Mouse (Mus musculus) inflammation-experienced regulatory T-cells, adult 16 weeks (primary cell): ENCODE measurements around the gene Olfr1276. TPM values are rescaled to one million over a fixed set of nuclear protein-coding genes. Genes with fewer than 3 reads are reported as not detected.

Experiments
- polyA plus RNA-seq: library from polyadenylated mRNA; unstranded; fragments of 100-300 nt; shearing (Covaris generic); gene quantifications from one replicate; pipeline ENCODE4 v1.2.1, GENCODE M21; 2017

The Olfr1276 gene
- not detected for polyA plus RNA-seq

GRCm38 (mm10) chr2:111254216-111254615 lies at the start of gene Olfr1276:
Olfr1276 (plus strand) TSS chr2:111254516.

GRCm38 (mm10) chr2:111229502-111229901 lies 24.8 kb upstream of the Olfr1276 start, which contains the start of gene 4930430A15Rik:
4930430A15Rik (minus strand) TSS chr2:111229602.

GRCm38 (mm10) chr2:111235186-111235585 lies 19.1 kb upstream of the Olfr1276 start, which contains the start of gene Olfr1275:
Olfr1275 (minus strand) TSS chr2:111235286.

GRCm38 (mm10) chr2:111274006-111274405 lies 19.7 kb downstream of the Olfr1276 start, which contains the start of gene Olfr1277:
Olfr1277 (minus strand) TSS chr2:111274106.

GRCm38 (mm10) chr2:111289836-111290235 lies 35.5 kb downstream of the Olfr1276 start, which contains the start of gene Olfr1278:
Olfr1278 (plus strand) TSS chr2:111290136.

GRCm38 (mm10) chr2:111300374-111300773 lies 46.1 kb downstream of the Olfr1276 start, which contains the start of gene Olfr1279:
Olfr1279 (plus strand) TSS chr2:111300635.

Other genes with a start within 250 kb of the Olfr1276 start
- gene Gm13941, start 148.5 kb upstream of the Olfr1276 start, polyA plus RNA-seq, result not detected
- not detected for gene Gm15130, start 101.6 kb upstream of the Olfr1276 start, polyA plus RNA-seq
- not detected for gene 4930430A15Rik, start 24.9 kb upstream of the Olfr1276 start, polyA plus RNA-seq
- not detected for gene Olfr1275, start 19.2 kb upstream of the Olfr1276 start, polyA plus RNA-seq
- gene Olfr1277, start 19.6 kb downstream of the Olfr1276 start, polyA plus RNA-seq, result not detected
- not detected for gene Olfr1278, start 35.6 kb downstream of the Olfr1276 start, polyA plus RNA-seq
- not detected for gene Olfr1279, start 46.1 kb downstream of the Olfr1276 start, polyA plus RNA-seq
- not detected for gene Olfr1280, start 59.5 kb downstream of the Olfr1276 start, polyA plus RNA-seq
- gene Olfr1281, start 72.0 kb downstream of the Olfr1276 start, polyA plus RNA-seq, result not detected
- gene Olfr1282, start 81.6 kb downstream of the Olfr1276 start, polyA plus RNA-seq, result not detected
- not detected for gene Olfr1283, start 112.3 kb downstream of the Olfr1276 start, polyA plus RNA-seq
- gene Olfr1284, start 121.0 kb downstream of the Olfr1276 start, polyA plus RNA-seq, result not detected
- gene Olfr1286, start 168.6 kb downstream of the Olfr1276 start, polyA plus RNA-seq, result not detected
- gene Olfr1287, start 194.6 kb downstream of the Olfr1276 start, polyA plus RNA-seq, result not detected
- not detected for gene Olfr1288, start 219.6 kb downstream of the Olfr1276 start, polyA plus RNA-seq
- not detected for gene Olfr1289, start 226.3 kb downstream of the Olfr1276 start, polyA plus RNA-seq
- gene Olfr1290, start 239.3 kb downstream of the Olfr1276 start, polyA plus RNA-seq, result not detected
- gene Olfr1291-ps1, start 242.7 kb downstream of the Olfr1276 start, polyA plus RNA-seq, result not detected